Mouse (Mus musculus): Measurements from ENCODE around the gene Eif5a.
"Not testable (repeated sequence)": the region's sequence is repeated elsewhere in the genome, so short reads cannot be mapped to it uniquely, and the experiment has no call there.

The Eif5a gene

DNA sequence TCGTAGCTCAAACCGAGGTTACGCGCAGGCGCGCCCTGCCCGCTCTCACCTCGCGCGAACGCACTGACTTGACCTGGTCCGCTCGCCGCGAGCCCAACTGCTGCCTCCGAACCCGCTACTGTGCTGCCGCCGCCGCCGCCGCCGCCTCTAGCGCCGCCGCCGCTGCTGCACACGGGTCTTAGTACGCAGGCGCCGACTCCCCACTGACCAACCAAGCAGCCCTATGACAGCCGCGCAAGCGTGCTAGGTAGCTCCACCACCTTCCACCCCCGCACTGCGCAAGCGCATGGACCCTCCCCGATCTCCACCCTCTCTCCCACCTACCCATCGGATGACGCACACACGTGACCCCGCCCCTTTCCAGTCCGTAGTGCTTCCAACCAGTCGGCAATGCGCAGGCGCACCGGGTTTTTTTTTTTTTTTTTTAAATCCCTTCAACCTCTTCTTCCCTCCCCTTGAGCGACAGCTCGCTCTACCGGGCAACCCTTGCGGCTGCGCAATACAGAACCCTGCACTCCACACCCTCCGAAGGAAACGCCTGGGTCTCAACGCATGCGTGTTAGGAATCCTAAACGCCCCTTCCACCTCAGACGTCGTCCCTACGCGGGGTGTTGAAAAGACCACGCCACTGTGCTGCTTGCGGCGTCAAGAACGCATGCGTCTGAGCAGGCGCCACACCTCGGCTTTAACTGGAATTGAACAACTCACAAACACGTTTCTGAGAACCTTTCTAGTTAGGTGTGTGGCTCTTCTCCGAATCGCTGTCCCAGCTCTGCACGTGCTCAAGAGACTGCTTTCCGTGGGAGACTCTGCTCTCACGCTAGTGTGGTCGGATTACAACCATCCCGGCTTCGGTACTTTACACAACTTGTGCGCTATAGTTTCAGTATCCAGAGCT lies at the start of gene Eif5a:
TSS of gene Eif5a (minus strand) at position 845 of the 898 bp plus-strand sequence.
- DNase-seq (ENCODE audit: low spot score in 2 of 2) = peak; percentile 100

DNA sequence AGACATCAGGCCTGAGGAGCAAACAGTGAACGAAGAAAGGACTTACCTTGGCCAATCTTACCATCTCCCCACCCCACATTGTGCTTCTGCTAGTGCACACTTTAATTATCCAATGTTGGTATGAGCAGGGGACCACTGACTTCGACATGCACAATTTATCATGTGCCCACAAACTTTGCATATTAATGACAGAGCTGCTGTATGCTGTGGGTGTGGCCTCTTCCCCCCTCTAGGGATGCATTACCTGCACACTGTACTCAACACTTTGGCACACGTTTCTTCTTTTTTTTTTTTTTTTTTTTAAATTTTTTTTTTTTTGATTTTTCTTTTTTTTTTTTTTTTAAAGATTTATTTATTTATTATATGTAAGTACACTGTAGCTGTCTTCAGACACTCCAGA lies 49.0 kb upstream of the Eif5a start:
- no peak for DNase-seq (ENCODE audit: low spot score in 2 of 2)

DNA sequence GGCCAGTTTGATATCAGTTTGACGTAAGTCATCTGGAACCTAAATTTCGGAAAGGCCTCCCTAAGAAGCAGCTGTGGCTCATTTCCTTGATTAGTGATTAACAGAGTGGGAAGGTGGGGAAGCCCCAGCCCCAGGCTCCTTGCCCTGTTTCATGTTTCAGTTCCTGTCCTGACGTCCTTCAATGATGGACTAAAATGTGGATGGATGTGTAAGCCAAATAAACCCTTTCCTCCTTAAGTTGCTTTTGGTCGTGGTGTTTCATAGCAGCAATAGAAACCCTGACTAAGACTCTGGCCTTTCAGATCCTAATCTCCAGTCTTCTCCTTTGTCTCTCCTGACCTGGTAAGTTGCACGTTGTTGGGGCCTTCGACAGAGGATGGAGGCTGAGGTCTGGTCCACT lies 48.5 kb upstream of the Eif5a start:
- no peak for DNase-seq (ENCODE audit: low spot score in 2 of 2)

DNA sequence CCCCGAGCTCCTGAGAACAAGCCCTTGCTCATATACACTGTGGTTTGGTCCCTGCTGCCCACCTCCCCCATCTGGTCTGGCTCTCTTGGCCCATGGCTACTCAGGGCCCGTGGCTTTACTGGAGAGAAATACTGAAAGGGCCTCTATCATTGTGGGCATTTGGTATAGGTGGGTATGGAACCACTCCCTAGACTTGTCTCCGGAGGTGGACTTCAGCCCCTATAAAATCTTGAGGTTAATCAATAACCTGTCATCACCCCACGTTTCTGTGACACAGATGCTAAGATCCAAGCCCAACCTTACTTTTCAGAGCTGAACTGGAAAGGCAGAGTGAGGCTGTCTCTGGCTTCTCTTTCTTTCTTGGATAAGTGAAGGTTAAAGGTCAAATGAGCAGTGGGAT lies 47.0 kb upstream of the Eif5a start:
- no peak for DNase-seq (ENCODE audit: low spot score in 2 of 2)

DNA sequence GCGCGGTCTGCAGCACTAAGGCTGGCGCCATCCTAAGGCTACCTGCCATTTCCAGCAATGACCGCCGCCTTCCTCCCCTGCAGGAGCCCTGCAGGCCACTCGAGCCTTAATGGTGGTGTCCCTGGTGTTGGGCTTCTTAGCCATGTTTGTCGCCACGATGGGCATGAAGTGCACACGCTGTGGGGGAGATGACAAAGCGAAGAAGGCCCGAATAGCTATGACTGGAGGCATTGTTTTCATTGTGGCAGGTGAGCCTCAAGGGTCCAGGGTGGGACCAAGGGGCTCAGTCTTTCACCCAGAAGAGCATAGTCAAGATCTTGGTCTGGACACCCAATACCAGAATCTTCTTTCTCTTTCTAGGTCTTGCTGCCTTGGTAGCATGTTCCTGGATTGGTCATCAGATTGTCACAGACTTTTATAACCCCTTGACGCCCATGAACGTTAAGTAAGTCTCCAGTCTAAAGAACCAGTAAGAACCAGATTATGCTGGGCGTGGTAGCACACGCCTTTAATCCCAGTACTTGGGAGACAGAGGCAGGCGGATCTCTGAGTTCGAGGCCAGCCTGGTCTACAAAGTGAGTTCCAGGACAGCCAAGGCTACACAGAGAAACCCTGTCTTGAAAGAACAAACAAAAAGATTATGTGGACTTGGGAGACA lies 45.2 kb upstream of the Eif5a start:
- DNase-seq (ENCODE audit: low spot score in 2 of 2) = no peak

DNA sequence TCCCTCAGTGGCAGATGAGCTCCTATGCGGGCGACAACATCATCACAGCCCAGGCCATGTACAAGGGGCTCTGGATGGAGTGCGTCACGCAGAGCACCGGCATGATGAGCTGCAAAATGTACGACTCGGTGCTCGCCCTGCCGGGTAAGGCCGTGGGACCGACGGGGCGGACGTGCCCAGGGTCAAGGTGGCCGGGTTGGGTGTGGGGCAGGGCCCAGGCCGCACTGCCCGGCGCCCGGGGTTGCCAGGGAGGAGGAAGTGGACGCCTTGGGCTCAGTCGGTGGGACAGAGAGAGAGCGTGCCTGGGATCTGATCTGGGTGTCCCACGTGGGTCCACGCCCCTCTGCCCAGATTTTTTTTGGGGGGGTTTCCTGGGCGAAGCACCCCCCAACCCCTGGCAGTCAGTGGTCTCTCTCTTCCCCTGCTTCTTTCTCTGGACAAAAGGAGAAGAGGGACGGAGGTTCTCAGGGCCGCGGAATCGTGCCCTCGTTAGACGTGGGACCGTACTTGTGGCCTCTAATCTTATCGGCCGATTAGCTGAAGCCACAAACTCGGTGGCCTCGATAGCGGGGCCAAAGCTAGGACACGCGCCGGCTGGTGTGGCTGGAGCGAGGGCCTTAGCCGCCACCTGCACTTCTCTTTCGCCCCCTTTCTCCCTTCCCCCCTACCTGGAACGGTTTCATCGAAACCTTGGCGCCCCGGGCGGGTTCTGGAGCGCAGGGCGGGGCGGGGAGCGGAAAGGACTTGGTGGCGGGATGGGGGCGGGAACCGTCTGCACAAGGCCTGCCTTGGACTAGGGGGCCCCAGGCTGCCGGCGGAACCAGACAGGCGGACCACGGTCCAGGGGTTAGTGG lies 44.5 kb upstream of the Eif5a start:
- no peak for DNase-seq (ENCODE audit: low spot score in 2 of 2)

DNA sequence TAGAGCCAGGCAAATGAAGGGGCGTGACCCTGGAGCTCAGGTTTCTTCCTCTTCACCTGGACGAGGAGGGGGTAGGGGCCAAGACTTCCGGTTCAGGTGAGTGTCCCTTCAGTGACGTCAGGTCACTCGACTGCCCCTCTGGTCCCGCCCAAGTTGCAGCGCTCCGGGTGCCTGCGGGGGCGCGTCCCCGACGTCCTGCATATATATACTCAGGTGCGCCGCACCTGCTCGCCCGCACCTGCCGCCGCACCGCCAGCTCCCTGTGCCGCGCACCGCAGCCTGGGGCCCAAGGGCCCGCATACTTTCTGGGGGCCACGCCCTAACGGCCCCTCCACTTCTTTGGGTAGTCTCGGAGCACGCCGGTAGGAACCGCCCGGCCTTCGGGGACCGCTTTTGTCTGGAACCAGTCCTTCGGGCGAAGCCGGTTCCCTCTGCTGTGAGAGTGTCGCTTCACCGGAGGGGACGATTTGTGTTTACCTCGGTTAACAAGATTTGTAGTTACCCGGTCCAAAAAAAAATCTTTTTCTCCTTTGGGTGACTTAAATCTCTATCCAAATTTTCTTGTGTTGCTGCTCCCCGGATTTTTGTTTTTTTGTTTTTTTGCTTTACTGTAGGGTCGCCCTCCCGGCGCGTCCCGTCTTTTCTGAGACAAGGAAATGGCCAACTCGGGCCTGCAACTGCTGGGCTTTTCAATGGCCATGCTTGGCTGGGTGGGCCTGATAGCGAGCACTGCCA lies 43.7 kb upstream of the Eif5a start:
- no peak for DNase-seq (ENCODE audit: low spot score in 2 of 2)

DNA sequence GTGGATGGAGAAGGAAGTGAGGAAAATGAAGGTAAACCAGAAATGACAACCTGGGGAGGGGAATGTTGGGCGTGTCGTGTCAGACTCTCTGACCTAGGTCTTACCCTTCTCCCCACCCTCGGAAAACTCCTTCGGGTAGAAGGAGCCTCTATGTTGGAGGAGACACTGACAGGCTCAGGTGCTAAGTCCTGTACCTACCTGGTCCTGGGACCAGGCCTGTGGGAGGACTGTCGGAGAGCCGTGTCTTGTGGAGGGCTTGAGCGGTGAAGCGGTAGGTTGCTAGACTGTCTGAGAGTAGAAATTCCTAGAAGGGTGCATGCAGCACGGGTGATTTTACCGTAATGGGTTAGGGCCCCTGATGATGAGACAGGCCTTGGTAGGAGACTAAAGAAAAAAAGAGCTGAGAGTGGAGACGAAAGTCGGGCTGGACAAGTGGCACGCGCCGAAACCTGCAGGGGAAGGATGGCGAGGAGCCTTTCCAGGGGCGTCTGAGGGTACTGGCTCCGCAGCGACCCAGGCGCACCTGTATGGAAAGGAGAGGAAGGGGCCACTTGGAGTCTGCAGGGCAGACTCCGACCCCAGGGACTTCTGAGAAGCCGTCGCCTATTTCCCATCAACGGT lies 43.0 kb upstream of the Eif5a start, which contains the start of gene Cldn7:
TSS of gene Cldn7 (plus strand) at position 130 of the 621 bp plus-strand sequence.
- no peak for DNase-seq (ENCODE audit: low spot score in 2 of 2)

DNA sequence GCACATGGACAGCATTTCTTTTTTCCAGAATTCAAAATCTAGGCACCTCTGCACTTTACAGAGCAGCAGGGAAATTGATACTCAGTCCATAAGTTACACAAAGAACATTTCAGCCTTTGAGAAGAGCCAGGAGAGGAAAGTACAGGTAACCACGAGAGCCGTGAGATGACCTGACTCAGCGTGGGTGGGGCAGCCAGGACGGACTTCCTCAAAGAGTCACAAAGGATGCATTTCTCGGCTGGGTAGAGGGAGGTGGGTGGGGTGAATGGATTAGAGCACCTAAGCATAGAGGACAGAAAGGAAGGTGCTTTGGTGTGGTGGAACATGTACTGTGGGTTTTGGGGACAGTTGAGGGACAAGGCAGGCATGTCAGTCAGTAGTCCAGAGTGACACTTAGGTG lies 40.1 kb upstream of the Eif5a start:
- no peak for DNase-seq (ENCODE audit: low spot score in 2 of 2)

DNA sequence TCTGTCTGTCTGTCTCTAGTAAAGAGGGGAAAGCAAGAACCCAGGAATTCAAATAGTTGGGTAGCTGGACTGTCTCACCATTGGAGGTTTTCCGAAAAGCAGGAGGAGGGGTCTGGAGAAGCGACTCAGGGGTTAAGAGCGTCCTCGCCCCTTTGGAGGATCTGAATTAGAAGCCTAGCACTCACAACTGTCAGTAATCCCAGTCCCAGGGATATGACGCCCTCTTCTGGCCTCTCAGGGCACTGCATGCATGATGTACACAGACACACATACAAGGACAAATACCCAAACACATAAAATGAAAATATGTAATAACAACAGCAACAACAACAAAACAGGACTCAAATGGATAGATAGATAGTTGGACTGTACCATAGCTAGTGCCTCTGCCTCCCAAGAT lies 38.9 kb upstream of the Eif5a start:
- no peak for DNase-seq (ENCODE audit: low spot score in 2 of 2)

DNA sequence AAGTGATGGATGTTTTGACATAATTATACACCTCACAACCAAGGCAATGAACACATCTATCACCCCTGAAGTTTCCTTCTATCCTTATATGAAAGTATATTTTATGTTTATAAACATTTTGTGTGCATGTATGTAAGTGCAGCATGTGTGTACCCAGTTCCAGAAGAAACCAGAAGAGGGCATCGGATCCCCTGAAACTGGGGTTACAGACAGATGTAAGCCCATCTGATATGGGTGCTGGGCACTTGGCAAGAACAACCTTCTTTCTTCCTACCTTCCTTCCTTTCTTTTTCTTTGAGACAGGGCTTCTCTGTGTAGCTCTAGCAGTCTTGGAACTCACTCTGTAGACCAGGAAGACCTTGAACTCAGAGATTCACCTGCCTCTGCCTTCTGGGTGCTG lies 34.5 kb upstream of the Eif5a start:
- no peak for DNase-seq (ENCODE audit: low spot score in 2 of 2)

DNA sequence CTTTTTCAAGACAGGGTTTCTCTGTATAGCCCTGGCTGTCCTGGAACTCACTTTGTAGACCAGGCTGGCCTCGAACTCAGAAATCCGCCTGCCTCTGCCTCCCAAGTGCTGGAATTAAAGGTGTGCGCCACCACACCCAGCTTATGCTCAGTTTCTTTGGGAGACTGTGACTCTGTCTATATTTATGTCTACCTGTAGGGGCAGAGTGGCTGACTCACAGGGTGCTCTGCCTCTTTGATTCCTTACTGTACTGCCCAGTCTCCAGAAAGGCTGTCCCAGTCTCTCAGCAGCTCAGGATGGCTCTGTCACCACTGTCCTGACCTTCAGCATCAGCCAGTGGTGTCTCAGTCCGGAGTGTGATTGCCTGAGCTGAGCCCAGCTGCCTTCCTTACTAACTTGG lies 33.9 kb upstream of the Eif5a start:
- DNase-seq (ENCODE audit: low spot score in 2 of 2) = not testable (repeated sequence)

DNA sequence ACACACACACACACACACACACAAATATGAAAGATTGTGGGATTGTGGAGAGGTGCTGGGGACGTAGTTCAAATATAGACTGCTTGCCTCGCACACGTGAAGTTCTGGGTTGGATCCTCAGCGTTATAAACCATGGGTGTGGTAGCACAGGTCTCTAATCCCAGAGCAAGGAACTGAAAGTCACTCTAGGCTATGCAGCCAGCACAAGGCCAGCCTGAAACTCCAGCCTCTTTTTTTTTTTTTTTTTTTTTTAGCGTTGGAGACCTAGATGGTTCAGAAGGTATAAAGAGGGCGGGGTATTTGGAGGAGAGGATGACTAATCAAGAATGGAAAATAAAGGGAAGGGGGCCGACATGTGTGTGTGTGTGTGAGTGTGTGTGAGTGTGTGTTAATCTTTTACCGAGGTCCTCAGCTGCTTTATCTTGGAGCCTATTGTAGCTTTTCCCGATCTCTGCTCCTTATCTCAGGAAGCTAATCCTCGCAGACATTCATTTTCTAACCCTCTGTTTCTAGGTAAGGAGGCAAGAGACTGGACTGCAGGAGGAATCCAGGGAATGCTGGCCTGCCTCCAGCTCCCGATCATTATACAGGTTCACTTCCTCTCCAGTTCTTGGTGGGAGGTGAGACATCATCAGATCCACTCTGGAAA lies 31.6 kb upstream of the Eif5a start:
- no peak for DNase-seq (ENCODE audit: low spot score in 2 of 2)

DNA sequence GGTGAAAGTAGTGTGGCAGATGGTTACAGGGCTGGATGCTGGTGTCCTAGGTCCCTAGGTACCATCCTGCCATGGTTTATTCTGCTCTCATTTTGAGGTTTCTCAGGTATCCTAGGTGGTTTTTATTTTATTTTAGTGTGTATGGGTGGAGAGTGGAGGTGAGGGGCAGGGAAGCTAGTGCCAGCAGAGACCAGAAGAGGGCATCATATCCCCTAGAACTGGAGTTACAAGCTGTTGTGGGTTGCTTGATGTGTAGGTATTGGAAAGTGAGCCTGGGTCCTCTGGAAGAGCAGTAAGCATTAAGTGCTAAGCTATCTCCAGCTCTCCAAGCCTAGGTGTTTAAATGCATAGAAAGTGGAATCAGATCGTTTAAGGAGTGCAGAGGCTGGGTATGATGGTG lies 30.5 kb upstream of the Eif5a start:
- no peak for DNase-seq (ENCODE audit: low spot score in 2 of 2)

DNA sequence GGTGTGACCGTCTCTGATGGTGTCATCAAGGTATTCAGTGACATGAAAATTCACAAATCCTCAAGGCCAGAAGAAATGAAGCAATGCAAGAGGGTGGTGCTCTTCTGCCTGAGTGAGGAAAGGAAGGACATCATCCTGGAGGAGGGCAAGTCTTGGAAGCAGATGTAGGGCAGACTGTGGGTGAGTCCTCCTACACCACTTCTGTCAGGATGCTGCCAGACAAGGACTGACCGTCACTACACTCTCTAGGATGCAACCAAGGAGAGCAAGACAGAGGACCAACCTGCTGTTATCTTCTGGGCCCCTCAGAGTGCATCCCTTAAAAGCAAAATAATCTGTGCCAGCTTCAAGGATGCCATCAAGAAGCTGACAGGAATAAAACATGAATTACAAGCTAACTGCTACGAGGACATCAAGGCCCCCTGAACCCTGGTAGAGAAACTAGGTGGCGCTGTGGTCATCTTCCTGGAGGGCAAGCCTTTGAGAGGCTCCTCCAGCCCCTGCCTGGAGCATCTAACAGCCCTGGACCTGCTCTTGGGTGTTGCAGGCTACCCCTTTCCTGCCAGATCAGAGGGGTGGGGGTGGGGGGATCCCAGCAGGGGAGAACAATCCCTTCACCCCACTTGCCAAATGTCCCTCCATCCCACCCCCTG lies 29.2 kb upstream of the Eif5a start:
- DNase-seq (ENCODE audit: low spot score in 2 of 2) = no peak

DNA sequence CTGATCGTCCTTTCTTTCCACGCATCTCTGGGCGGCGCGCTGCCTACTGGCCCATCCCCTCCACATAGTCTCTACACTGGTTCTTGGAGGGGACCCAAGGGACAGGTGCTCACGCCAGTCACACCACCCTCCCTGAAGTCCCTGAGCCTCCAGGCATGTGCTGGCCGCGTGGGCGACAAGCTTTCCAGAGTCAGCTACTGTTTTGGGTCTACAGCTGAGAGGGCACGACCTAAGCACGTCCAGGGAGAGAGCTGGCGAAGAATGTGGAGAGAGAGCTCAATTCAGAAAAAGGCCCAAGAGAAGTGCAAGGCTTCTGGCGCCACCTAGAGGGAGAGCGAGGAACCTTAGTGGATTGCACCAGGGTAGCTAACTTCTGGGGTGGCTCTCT lies 27.0 kb upstream of the Eif5a start:
- peak; percentile 72 to 87 for DNase-seq (ENCODE audit: low spot score in 2 of 2)

DNA sequence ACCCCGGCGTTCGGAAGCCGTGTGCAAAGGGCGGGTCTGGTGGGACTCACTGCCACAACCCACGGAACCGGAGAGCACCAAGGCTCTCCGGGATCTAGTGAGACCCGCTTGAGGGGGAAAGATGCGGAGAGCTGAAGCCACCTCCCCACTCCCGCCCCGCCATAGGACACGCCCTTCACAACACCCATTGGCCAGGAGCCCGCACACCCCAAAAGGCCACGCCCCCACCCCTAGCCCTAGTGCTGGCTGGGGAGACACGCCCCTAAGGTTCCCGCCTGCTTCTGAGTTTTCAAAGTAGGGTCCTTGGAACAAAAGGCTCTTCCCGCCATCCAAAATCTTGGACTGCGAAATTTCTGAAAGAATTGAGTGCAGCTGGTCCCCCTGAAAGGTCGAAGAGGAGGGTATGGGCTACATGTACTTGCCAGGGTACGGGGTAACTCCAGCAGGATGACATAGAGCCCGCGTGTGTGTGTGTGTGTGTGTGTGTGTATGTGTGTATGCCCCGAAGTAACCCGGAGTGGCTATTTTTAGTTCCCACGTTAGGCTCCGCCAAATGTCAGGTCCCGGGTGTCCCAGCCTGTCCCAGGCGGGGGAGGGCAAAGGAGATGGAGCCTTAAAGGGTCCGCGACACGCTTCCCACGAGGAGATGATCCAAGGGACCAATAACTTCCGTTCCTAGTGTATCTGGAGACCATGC lies 26.5 kb upstream of the Eif5a start, which contains the start of gene Slc2a4:
TSS of gene Slc2a4 (minus strand) at position 123 of the 697 bp plus-strand sequence.
- DNase-seq (ENCODE audit: low spot score in 2 of 2) = peak; percentile 66 to 92

DNA sequence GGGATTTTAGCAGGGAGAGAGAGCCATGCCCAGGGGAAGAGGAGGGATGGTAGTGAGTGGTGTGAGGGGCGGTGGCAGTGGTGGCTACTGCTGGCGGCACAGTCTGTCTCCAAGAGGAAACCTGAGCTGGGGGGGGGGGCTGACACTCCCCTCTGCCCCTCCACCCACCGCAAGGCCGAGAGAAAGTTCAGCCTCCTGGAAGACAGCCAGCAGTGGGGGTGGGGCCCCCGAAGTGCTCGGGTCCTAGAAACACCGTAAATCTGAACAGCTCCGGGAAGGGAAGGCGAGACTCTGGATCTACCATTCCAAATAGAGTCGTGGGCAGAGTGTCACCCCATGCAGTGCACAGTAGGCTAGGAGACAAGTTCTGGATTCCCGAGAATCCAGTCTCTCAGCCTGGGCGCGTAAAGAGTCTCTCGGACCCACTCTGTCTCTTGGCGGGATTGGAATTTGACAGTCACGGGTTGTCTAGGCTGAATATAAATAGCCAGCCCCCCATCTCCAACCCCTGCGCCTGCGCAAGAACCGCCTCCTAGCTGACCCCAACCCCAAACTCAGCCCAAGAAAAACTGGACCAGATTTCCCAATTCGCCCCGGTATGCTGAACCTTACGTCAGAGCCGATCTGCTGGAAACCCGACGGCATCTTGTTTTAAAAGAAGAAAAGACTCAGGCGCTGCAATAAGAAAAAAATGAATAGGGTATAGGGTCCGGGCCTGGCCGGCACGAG lies 25.7 kb upstream of the Eif5a start:
- DNase-seq (ENCODE audit: low spot score in 2 of 2) = no peak

All from cerebellum, postnatal 4 days (tissue).